Mouse (Mus musculus) CD4-positive naive resting alpha-beta T cell, adult 76 days (primary cell): ENCODE results near the gene Olfr120. TPM values are rescaled to one million over a fixed set of nuclear protein-coding genes. Genes with fewer than 3 reads are reported as not detected.

Experiments
- total RNA-seq: library from RNA; stranded (reverse); gene quantifications from one replicate; pipeline ENCODE4 v1.2.4, GENCODE M21; 2023

The Olfr120 gene
- total RNA-seq = not detected

DNA sequence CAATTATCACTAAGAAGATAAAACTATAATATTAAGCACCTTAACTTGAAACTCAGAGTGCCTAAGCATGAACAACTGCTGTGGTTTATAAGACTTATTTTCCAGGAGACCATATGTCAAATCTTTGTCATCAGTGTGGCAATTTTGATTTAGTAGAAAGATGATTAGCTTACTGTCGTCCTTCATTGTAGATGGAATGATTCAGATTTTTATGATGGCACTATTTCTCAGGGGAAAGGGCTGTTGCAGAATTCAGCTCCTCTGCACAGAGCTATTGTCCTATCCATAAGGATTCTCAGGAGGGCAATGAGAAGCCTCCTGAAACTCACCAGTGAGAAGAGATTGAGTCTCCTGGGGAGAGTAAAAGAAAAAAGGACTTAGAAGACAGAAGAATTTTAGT lies at the start of gene Olfr120:
Gene Olfr120, plus strand, starts transcription at position 301 of the 400 bp plus-strand sequence.

DNA sequence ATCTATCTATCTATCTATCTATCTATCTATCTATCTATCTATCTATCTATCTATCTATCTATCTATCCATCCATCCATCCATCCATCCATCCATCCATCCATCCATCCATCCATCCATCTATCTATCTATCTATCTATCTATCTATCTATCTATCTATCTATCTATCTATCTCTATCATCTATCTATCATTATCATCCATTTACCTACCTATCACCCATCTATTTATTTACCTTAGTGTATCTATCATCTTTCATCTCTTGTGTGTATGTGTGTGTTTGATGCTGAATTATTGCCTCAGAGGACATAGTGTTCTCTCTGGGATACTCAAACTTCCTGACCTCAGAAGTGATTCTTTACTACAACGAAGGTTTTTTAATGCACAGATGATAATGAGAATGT lies 25.3 kb upstream of the Olfr120 start, which contains the start of gene Olfr119:
Gene Olfr119, plus strand, starts transcription at position 301 of the 400 bp plus-strand sequence.

DNA sequence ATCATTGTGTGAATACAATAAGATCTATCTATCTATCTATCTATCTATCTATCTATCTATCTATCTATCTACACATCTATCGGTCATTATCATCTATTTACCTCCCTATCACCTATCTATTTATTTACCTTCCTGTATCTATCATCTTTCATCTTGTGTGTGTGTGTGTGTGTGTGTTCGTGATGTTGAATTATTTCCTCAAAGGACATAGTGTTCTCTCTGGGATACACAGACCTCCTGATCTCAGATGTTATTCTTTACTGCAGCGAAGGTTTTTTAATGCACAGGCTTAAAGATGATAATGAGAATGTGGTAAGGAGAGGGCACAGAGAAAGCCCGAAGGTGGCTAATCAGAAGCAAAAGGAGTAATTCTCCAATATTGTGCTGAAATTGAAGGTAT lies 46.7 kb downstream of the Olfr120 start, which contains the start of gene Olfr122:
Gene Olfr122, plus strand, starts transcription at position 301 of the 400 bp plus-strand sequence.

Other genes with a start within 250 kb of the Olfr120 start
- 0.44 TPM for gene H2-M2, start 238.3 kb upstream of the Olfr120 start, total RNA-seq
- not detected for gene Olfr110, start 229.3 kb upstream of the Olfr120 start, total RNA-seq
- gene Olfr111, start 213.8 kb upstream of the Olfr120 start, total RNA-seq = not detected
- gene Olfr112, start 152.4 kb upstream of the Olfr120 start, total RNA-seq = not detected
- gene Olfr113, start 144.1 kb upstream of the Olfr120 start, total RNA-seq = not detected
- not detected for gene Olfr114, start 129.1 kb upstream of the Olfr120 start, total RNA-seq
- not detected for gene Olfr115, start 94.7 kb upstream of the Olfr120 start, total RNA-seq
- gene Olfr116, start 94.6 kb upstream of the Olfr120 start, total RNA-seq = not detected
- not detected for gene Olfr117, start 58.0 kb upstream of the Olfr120 start, total RNA-seq
- gene Olfr118, start 54.8 kb upstream of the Olfr120 start, total RNA-seq = not detected
- gene Olfr119, start 25.2 kb upstream of the Olfr120 start, total RNA-seq = not detected
- not detected for gene Olfr121, start 27.0 kb downstream of the Olfr120 start, total RNA-seq
- gene Olfr122, start 46.8 kb downstream of the Olfr120 start, total RNA-seq = not detected
- not detected for gene Olfr123, start 71.7 kb downstream of the Olfr120 start, total RNA-seq
- not detected for gene Olfr124, start 78.1 kb downstream of the Olfr120 start, total RNA-seq
- gene Olfr125, start 111.1 kb downstream of the Olfr120 start, total RNA-seq = not detected
- not detected for gene Olfr126, start 125.7 kb downstream of the Olfr120 start, total RNA-seq
- gene Olfr127, start 178.6 kb downstream of the Olfr120 start, total RNA-seq = not detected
- gene Olfr128, start 198.7 kb downstream of the Olfr120 start, total RNA-seq = not detected
- not detected for gene Olfr761, start 231.3 kb downstream of the Olfr120 start, total RNA-seq